Mouse (Mus musculus): ENCODE results near the gene Kcnab1.

- no peak for TF ChIP-seq POLR2A (IDR thresholded peaks at IDR 0.05; ENCODE audit: insufficient read depth, low read length)
- no peak for TF ChIP-seq EP300 (IDR thresholded peaks at IDR 0.05; ENCODE audit: insufficient read depth, low read depth, low read length)
- TF ChIP-seq CTCF (IDR thresholded peaks at IDR 0.05; ENCODE audit: low read depth, low read length) = no peak
Observed at GRCm38 (mm10) chr3:65220287-65220686, 111.1 kb downstream of the Kcnab1 start.
